Mouse (Mus musculus) lung, postnatal 0 days (tissue): ENCODE results near the gene 9630041A04Rik. TPM values are rescaled to one million over a fixed set of nuclear protein-coding genes. Genes with fewer than 3 reads are reported as not detected.

Source experiments
- ATAC-seq: fragments of 200-750 bp; cut with Nextera tagmentation; 2 replicates; pipeline ENCODE4 v1.8.0; 2017; ENCODE audit warnings: moderate library complexity
- DNase-seq: peaks from one replicate; pipeline ENCODE4 v3.0.0-alpha.2; 2016; ENCODE audit warnings: low spot score
- H3K27ac ChIP-seq: fragments of 300-500 bp; sonication (generic); 2 replicates; pipeline ENCODE4 v1.5.1; 2014; ENCODE audit warnings: antibody characterized with exemption, mild to moderate bottlenecking, low read length, mixed read lengths
- H3K27me3 ChIP-seq: fragments of 300-500 bp; sonication (generic); replicated peaks from 2 replicates; pipeline ENCODE4 v1.6.1; 2014; ENCODE audit warnings: low read length, mixed read lengths; ENCODE audit not compliant: insufficient read depth
- H3K36me3 ChIP-seq: fragments of 300-500 bp; sonication (generic); 2 replicates; pipeline ENCODE4 v1.6.1; 2014; ENCODE audit warnings: low read length, mixed read lengths; ENCODE audit not compliant: insufficient read depth
- H3K4me1 ChIP-seq: fragments of 300-500 bp; sonication (generic); 2 replicates; pipeline ENCODE4 v1.6.1; 2014; ENCODE audit warnings: antibody characterized with exemption, low read depth, low read length, mixed read lengths; ENCODE audit not compliant: insufficient read depth
- H3K4me2 ChIP-seq: fragments of 300-500 bp; sonication (generic); replicated peaks from 2 replicates; pipeline ENCODE4 v1.6.1; 2014; ENCODE audit warnings: low read depth, mild to moderate bottlenecking, low read length, moderate library complexity, mixed read lengths
- H3K4me3 ChIP-seq: fragments of 300-500 bp; sonication (generic); 2 replicates; pipeline ENCODE4 v1.5.1; 2014; ENCODE audit warnings: low read depth, low read length
- H3K9ac ChIP-seq: fragments of 300-500 bp; sonication (generic); replicated peaks from 2 replicates; pipeline ENCODE4 v1.6.1; 2014; ENCODE audit warnings: low read depth, mild to moderate bottlenecking
- H3K9me3 ChIP-seq: fragments of 300-500 bp; sonication (generic); 2 replicates; pipeline ENCODE4 v1.6.1; 2016; ENCODE audit warnings: low read length, mixed read lengths
- CTCF ChIP-seq: IDR thresholded peaks from 2 replicates; pipeline ENCODE4 v1.5.1; 2016; ENCODE audit warnings: antibody characterized with exemption, mild to moderate bottlenecking
- EP300 ChIP-seq: IDR thresholded peaks from 2 replicates; pipeline ENCODE4 v1.6.1; 2016; ENCODE audit warnings: antibody characterized with exemption, mild to moderate bottlenecking, control low read depth
- WGBS: fragments of 180-500 bp; shearing (Covaris S2); extraction: QIAGEN DNeasy Blood & Tissue Kit; methylation state at CpG from one replicate; pipeline ENCODE4 v1.1.7; 2014; 5-methylcytosine and 5-hydroxymethylcytosine counted together
- polyA plus RNA-seq: library from polyadenylated mRNA; unstranded; fragments of >200 nt; fragmentation: Nextera tagmentation; extraction: Ambion mirVana; gene quantifications from 2 replicates; pipeline ENCODE4 v1.2.1, GENCODE M21; 2015

The 9630041A04Rik gene
- polyA plus RNA-seq, 1 experiment from 2014 or later: not detected

DNA sequence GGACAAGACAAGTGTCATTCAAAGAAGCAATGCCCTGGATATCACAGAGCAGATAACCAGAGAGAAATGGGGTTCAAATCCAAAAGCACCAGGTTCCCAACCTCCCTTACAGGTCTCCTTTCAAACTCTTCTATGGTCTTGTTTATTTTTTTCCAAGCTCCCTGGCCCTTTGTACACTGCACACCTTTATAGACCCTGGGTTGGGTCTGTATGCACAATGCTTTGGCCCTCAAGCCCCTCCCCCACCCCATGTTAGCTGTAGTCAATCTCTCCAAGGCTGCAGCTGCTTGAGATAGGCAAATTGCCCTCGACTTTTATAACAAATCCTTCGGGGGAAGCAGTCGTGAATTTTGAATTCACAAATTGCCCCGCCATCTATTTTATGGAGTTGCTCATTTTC, 63.2 kb downstream of the 9630041A04Rik start:
- Histone ChIP-seq H3K4me1 (no peaks in the 10 kb centered on the region), H3K4me2 (no peak overlapping the region), H3K9me3 (no peaks in the 10 kb centered on the region), H3K27me3 (no peaks in the 10 kb centered on the region), H3K27ac (no peak overlapping the region), H3K9ac (no peak overlapping the region), H3K36me3 (no peaks in the 10 kb centered on the region), H3K4me3 (no peak overlapping the region)
- no peak for DNase-seq
- no peak for ATAC-seq
- 54% methylated on average over 4 of the region's 4 CpGs for WGBS
- no peak for TF ChIP-seq CTCF
- no peak for TF ChIP-seq EP300

DNA sequence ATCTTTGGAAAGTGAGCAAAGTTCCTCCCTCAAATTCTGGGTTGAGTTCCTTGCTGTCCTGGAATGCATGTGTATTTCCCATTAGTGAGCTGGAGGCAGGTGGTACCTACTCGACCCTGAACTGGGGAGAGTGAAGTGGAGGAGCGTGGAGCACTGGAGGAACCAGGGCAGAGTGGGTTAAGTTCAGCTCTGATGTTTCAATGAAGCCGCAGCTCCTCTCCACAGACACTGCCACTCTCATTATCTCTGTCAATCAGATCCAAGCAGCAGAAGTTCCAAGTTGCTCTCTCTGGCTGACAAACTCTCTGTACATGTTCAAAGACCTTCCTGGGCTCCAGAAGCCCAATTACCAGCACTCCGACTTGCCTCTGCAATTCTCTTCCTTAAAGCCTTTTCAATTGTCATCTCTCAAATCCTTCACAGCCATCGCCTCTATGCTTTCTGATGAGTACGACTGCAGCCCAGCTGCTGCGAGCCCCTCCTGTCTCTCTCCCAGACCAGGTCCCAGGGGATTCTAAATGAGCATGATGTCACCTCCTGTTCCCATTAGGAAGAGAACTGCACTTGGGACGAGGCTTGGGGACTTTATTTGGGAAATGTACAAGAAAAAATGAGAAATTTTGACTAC, 72.4 kb downstream of the 9630041A04Rik start:
- Histone ChIP-seq H3K27ac (no peak overlapping the region), H3K9ac (no peak overlapping the region), H3K4me1 (no peaks in the 10 kb centered on the region), H3K36me3 (no peaks in the 10 kb centered on the region), H3K4me3 (no peak overlapping the region), H3K9me3 (no peaks in the 10 kb centered on the region), H3K4me2 (no peak overlapping the region), H3K27me3 (no peaks in the 10 kb centered on the region)
- TF ChIP-seq CTCF: no peak
- no peak for TF ChIP-seq EP300
- ATAC-seq (no peak), DNase-seq (no peak)
- 60% methylated on average over 8 of the region's 8 CpGs for WGBS

DNA sequence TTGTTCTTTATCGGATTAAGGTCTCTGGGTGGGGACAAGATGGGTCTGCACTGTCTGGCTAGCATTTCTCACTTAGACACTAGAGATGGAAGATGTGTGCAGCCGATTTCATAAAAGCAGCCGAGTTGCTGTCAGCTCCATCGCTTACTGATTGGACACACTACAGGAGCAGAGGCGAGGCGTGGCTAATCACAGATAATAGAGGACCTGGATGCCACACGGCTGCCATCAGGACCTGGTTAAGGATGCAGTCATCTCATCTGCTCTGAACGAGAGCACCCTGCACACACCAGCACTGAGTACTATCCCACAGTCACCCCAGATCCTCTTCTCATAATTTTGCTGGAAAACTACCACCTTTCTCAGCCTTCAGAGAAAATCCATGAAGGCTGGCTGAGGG, 73.2 kb downstream of the 9630041A04Rik start:
- Histone ChIP-seq H3K4me1 (no peaks in the 10 kb centered on the region), H3K4me3 (no peak overlapping the region), H3K9me3 (no peaks in the 10 kb centered on the region), H3K4me2 (no peak overlapping the region), H3K27me3 (no peaks in the 10 kb centered on the region), H3K36me3 (no peaks in the 10 kb centered on the region), H3K27ac (no peak overlapping the region), H3K9ac (no peak overlapping the region)
- DNase-seq: no peak
- ATAC-seq: no peak
- 67% methylated on average over 8 of the region's 8 CpGs for WGBS
- TF ChIP-seq EP300: no peak
- no peak for TF ChIP-seq CTCF

DNA sequence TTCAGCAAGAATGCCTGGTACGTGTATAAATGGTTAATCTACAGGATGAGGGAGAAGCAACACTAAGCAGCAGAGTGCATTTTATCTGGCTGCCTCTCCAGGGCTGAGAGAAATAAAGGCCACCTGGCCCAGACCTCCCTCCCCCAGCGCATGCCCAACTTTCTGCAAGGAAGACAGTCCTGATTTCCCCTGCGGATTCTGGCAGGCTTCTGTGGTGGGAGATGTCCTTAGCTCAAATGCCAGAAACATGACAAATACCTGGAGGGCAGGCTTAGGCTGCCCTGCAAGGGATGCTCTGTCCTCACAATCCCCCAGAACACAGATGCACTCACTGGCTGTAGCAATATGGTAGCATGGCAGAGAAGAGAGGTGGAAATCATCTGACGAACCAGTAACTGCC, 76.4 kb downstream of the 9630041A04Rik start:
- Histone ChIP-seq H3K36me3 (no peaks in the 10 kb centered on the region), H3K4me3 (no peak overlapping the region), H3K27ac (no peak overlapping the region), H3K9me3 (no peaks in the 10 kb centered on the region), H3K9ac (no peak overlapping the region), H3K27me3 (no peaks in the 10 kb centered on the region), H3K4me2 (no peak overlapping the region), H3K4me1 (no peaks in the 10 kb centered on the region)
- DNase-seq (no peak), ATAC-seq (no peak)
- 72% methylated on average over 4 of the region's 4 CpGs for WGBS
- no peak for TF ChIP-seq EP300
- no peak for TF ChIP-seq CTCF

DNA sequence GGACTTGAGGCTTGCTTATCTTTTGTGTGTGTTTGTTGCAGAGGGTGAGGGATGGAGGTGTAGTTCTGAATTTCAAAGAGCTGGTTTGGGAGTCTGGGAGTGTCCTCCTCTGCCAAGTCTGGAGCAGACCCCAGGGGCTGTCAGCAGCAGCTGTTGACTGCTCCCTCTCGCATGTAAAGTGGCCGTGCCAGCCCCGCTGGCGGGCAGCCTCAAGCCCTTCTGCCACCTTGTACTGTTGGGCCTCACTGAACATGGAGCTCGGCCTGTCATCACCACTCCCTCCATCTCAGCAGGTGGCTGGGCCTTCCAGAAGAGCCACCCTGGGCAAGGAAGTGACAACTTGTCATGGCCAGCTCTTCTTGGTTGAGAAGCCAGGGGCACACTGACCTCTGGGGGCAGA, 77.4 kb downstream of the 9630041A04Rik start:
- Histone ChIP-seq H3K27me3 (no peaks in the 10 kb centered on the region), H3K9me3 (no peaks in the 10 kb centered on the region), H3K36me3 (no peaks in the 10 kb centered on the region), H3K4me2 (no peak overlapping the region), H3K9ac (no peak overlapping the region), H3K27ac (no peak overlapping the region), H3K4me3 (no peak overlapping the region), H3K4me1 (no peaks in the 10 kb centered on the region)
- DNase-seq (no peak), ATAC-seq (no peak)
- 56% methylated on average over 5 of the region's 5 CpGs for WGBS
- TF ChIP-seq EP300: no peak
- no peak for TF ChIP-seq CTCF

DNA sequence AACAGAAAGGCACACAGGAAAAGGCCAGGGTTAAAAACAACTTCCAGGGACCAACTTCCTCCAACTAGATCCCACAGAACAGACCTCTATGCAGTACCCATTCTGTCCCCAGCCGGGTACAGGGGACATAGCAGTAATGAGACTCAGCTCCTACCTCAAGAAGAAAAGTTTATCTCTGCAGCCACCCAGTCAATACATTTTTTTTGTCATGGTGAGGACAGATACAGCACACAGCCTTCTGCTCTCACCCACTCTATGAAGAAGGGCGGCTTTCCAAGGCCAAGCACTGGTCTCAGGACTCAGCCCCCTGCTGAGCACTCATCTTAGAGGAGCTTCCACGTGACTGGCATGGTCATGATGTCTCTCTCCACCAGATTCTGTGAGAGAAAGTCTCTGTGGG, 78.5 kb downstream of the 9630041A04Rik start:
- no peak for ATAC-seq
- no peak for TF ChIP-seq EP300
- TF ChIP-seq CTCF: no peak
- DNase-seq: no peak
- no peak overlapping the region for H3K27ac ChIP-seq
- no peak overlapping the region for H3K4me3 ChIP-seq
- H3K9ac ChIP-seq: no peak overlapping the region
- no peak overlapping the region for H3K4me2 ChIP-seq
- H3K36me3 ChIP-seq: no peaks in the 10 kb centered on the region
- no peaks in the 10 kb centered on the region for H3K9me3 ChIP-seq
- 50% methylated on average over 3 of the region's 3 CpGs for WGBS
- H3K27me3 ChIP-seq: no peaks in the 10 kb centered on the region
- no peaks in the 10 kb centered on the region for H3K4me1 ChIP-seq
